Mouse (Mus musculus): ENCODE results near the gene Slc1a5.

The Slc1a5 gene

DNA sequence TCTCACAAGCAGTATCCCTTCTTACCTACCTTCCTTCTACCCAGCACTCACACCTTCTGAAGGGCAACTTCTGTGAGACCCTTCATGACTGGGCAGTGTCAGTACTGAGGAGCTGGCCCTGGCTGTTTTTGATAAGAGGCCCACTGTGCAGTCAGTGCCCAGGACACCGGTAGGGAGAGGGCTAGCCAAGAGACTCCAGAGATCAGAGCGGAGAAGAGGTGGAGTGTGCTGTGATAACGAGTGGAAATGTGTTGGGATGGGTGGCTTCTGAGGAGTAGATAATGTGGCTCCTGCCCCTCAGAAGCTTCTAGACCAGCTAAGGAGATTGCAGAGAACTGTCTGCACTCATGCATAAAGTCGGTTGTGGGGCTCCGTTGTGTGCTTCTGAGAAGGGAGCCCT lies 38.7 kb downstream of the Slc1a5 start:
- DNase-seq (ENCODE audit: low spot score in 2 of 2), result no peak

- DNase-seq (ENCODE audit: low spot score in 2 of 2), result no peak
These were observed 39.2 kb downstream of the Slc1a5 start for GRCm38 (mm10) chr7:16820271-16820763.

DNA sequence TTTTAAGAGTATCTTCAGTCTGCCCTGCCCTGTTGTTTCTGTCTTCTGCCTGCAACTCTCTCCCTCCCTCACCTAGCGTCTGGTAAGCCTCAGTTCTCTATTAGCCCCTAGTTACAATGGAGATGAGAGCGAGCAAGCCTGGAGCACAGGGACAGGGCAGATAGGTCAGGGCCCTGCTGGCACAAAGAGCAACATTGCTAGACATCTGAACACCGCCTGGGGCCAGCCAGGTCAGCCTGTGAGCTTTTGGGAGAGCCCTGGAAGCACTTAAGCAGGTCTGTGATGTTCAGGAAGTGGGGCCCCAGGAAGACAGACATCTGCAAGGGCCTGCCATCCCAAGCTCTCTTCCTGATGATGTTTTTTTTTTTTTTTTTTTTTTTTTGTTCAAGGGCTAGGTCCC lies 40.0 kb downstream of the Slc1a5 start:
- DNase-seq (ENCODE audit: low spot score in 2 of 2), result no peak

DNA sequence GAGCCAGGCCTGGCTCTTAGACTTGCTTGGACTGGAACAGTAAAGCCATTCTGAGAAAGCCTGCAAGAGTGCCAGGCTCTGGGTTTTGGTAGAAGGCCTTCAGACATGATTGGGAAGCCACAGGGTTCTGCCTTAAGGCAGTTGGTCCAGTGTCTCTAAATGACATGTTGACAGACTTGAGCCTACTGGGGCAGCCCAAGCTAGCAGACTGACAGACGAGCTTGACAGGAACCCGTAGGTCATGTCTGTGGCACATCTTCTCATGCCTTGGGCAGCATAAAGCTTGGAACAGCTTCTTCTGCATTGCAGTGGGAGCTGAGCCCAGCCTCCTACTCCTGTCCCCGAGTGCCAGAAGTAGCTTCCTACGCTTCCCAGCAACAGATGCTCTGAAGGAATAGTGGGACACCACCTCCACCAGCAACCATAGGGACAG lies 40.5 kb downstream of the Slc1a5 start:
- DNase-seq (ENCODE audit: low spot score in 2 of 2), result no peak

DNA sequence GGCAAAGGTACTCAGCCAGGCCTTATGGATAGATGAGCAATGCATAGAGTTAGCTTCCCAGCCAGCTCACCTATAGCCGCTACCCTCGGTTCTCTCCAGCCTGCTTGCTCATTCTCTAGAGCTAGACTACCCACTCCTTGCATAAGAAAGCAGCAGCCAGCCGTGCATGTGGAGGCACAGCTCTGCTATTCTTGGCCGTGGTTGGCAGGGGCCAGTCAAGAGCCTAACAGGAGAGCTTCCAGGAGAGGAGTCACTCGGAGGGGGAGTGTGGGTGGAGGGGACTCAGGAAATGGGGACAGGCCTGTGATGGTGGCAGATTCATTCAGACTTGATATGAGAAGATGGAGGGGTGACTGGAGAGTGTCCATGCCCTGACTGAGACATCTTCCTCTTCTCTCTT lies 42.6 kb downstream of the Slc1a5 start:
- peak; percentile 68 to 70 for DNase-seq (ENCODE audit: low spot score in 2 of 2)

DNA sequence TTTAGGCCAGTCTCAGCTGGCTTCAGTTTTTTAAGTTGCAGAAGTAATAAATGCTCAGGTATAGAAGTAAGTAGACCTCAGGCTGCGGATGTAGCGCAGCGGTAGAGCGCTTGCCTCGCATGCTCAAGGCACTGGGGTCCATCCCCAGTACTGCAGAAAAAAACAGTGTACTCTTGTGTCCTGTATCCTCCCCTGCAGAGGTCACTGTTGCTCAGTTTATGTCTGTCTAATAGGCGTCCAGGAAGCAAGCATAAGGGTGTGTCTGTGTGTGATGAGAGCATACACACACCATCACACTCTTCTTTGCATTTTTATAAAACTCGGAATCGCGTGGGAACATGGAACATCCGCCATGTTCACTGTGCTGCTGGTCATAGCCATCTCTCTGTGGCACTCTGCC lies 44.6 kb downstream of the Slc1a5 start:
- DNase-seq (ENCODE audit: low spot score in 2 of 2), result peak in 1 of 2 experiments; percentile 41

- DNase-seq (ENCODE audit: low spot score in 2 of 2), result no peak
These were observed 45.4 kb downstream of the Slc1a5 start for GRCm38 (mm10) chr7:16826571-16826970.

GRCm38 (mm10) chr7:16827274-16827673 lies 46.1 kb downstream of the Slc1a5 start:
- DNase-seq (ENCODE audit: low spot score in 2 of 2), result no peak

DNA sequence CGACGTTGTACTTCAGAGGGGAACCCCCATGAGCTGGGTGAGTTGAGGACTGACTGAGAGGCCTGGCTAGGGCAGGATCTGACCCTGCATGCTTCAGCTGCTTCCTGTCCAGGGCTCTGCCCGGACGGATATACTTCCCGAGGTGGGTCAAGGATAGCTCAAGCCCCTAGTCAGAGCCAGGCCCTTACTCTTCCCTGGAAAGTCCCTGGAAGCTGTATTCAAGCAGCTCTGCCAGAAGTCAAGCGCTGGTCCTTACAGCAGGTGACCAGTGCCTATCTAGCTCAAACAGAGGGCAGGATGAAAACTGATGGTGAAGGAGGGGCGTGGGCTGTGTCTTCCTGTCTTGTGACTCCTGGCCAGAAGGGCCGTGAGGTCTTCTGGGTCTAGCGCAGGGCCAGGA lies 49.3 kb downstream of the Slc1a5 start:
- DNase-seq (ENCODE audit: low spot score in 2 of 2), result peak in 1 of 2 experiments; percentile 64

GRCm38 (mm10) chr7:16837916-16838803 lies 57.0 kb downstream of the Slc1a5 start:
- no peak for DNase-seq (ENCODE audit: low spot score in 2 of 2)

- no peak for DNase-seq (ENCODE audit: low spot score in 2 of 2)
These were observed 57.8 kb downstream of the Slc1a5 start for GRCm38 (mm10) chr7:16838804-16839426.

GRCm38 (mm10) chr7:16839427-16840108 lies 58.4 kb downstream of the Slc1a5 start:
- DNase-seq (ENCODE audit: low spot score in 2 of 2), result no peak

DNA sequence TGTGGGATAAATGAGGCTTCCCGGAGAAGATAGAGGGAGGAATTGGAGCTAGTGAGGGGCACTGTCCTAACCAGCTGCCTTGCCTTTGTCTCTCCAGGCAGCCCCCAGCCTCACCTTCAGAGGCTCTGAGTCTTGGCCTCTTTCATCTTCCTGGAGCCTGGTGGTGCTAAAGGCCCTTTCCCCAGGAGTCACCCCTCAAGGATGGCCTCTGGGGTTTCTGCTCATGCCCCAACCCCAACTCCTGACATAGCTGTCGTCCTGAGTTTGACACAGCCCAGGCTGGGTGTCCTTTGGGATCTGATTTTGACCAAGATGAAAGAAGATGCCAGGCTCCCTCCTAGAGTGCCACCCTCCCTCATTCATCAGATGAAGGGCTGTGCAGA lies 59.0 kb downstream of the Slc1a5 start:
- DNase-seq (ENCODE audit: low spot score in 2 of 2), result no peak

DNA sequence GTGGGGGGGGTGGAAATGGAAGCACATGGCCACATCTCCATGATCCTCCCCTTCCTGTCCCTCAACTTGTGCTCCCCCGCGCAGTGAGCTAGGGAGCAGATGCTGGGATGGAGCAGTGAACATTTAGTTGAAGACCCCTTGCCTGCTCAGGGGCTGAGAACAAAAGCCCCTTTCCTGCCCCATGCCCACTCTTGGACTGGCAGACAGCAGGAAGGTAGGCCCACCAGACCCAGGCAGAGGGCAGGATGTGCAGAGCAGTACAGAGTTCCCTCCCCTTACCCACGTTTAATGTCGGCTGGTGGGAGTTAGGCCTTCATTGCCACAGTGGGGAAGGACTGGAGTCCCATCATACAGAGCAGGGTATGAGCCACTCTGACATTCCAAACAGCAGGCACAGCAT lies 59.9 kb downstream of the Slc1a5 start:
- DNase-seq (ENCODE audit: low spot score in 2 of 2), result no peak

DNA sequence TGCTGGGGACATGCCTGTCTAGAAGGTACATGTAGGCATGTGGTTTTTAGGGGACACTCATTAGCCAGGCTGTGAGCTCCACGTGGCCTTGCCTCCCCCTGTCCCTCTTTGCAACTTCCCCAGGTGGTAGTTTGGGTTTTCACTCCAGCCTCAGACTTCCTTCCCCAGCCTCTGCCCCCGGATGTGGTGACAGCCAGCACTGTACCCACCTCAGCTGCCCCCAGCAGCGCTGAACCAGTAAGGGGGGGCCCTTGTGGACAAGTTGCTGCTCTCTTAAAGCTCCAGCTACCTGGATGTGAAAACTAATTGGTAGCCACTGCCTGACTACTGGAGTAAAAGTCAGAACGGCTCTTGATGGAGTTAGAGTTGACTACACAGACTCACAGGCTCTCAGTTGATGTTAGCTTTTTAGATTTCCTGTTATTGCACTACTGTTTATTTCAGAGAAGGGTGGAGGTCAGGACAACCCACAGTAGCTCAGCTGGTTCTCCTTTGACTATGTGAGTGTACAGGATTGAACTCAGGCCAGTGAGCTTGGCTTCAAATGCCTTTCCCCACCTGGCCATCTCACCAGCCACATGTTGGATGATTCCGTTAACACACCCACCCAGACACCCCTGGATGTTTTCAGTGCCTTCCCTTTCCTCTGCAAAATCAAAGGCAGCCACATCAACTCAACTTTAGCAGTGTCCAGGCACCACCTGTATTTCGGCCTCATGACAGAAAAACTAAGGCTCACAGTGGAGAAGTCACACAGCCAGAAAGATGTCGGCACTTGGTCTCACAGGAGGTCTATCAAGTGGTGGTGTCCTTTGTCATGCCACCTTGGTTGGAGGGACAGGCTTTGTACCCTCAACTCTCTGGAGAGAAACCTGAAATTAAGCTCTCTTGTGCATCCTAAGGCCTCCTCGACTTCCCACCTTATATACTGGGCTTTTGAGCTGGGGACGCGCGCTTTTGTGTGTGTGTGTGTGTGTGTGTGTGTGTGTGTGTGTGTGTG lies 60.7 kb downstream of the Slc1a5 start:
- peak in 1 of 2 experiments; percentile 20 for DNase-seq (ENCODE audit: low spot score in 2 of 2)

- DNase-seq (ENCODE audit: low spot score in 2 of 2), result peak; percentile 95 to 96
These were observed 61.5 kb downstream of the Slc1a5 start, which contains the start of gene Prkd2 for GRCm38 (mm10) chr7:16842645-16843063. TSS of gene Prkd2 (plus strand) at chr7:16842902.

- peak; percentile 53 to 77 for DNase-seq (ENCODE audit: low spot score in 2 of 2)
These were observed 62.5 kb downstream of the Slc1a5 start for GRCm38 (mm10) chr7:16843441-16844171.

DNA sequence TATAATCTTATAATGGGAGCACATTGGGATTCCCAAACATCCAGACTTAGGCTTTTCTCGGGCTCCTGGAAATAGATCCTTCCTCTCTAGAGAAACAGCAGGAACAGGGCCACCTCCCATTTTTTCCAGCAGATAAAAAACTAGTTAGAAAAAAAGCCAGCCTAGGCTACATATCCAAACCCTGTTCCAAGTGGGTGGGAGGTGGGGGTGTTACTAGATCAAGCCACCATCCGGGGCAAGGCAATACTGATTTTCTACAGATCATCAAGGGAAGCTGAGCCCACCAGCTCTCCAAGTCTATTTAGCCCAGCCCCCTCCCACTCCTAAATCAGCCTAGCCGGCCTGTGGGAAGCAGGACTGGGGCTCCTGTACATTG lies 63.5 kb downstream of the Slc1a5 start:
- DNase-seq (ENCODE audit: low spot score in 2 of 2), result peak; percentile 61 to 67

GRCm38 (mm10) chr7:16845072-16845819 lies 64.1 kb downstream of the Slc1a5 start:
- DNase-seq (ENCODE audit: low spot score in 2 of 2), result peak; percentile 69 to 82

GRCm38 (mm10) chr7:16845820-16846167 lies 64.7 kb downstream of the Slc1a5 start:
- no peak for DNase-seq (ENCODE audit: low spot score in 2 of 2)

All from heart, adult 9 months (tissue).